Comparison of ENCODE assay signal across 18 mouse cellular contexts in genomic region chr2:102928211-102928610, GRCm38 (mm10).
"Had no signal": no experiment of that assay in that cellular context is flagged by ENCODE, and none has a peak within 500 bp of the region (broad histone marks: within the 10 kb centered on the region; RNA-seq: fewer than 3 reads in every experiment).

No protein-coding gene starts in this region.

- H3K27ac ChIP-seq: midbrain, embryonic 10.5 days; midbrain, embryonic 12.5 days; neural tube, embryonic 13.5 days; neural tube, embryonic 15.5 days had no signal

- H3K4me1 ChIP-seq: midbrain, embryonic 12.5 days; neural tube, embryonic 15.5 days had no signal

- H3K4me2 ChIP-seq: lung, embryonic 14.5 days; midbrain, embryonic 12.5 days; neural tube, embryonic 13.5 days; neural tube, embryonic 15.5 days had no signal

- H3K36me3 ChIP-seq: midbrain, embryonic 10.5 days; midbrain, embryonic 12.5 days; neural tube, embryonic 13.5 days; neural tube, embryonic 15.5 days had no signal

- H3K9me3 ChIP-seq: midbrain, embryonic 10.5 days; midbrain, embryonic 12.5 days; neural tube, embryonic 15.5 days had no signal

- H3K27me3 ChIP-seq: midbrain, embryonic 12.5 days; neural tube, embryonic 13.5 days; neural tube, embryonic 15.5 days had no signal

- DNase-seq: lung, embryonic 14.5 days; lung, postnatal 10 days; lung, postnatal 4 days; midbrain, embryonic 14.5 days; retina, postnatal 1 day; right cerebral cortex, adult 18-20 months; right cerebral cortex, postnatal 25 days; right cerebral cortex, postnatal 4 days; spleen, adult 18-20 months; thymus, adult 18-20 months; thymus, postnatal 14 days; thymus, postnatal 36 days had no signal

- H3K9ac ChIP-seq: lung, embryonic 14.5 days; midbrain, embryonic 12.5 days; neural tube, embryonic 13.5 days; neural tube, embryonic 15.5 days had no signal

- H3K4me3 ChIP-seq: midbrain, embryonic 10.5 days; midbrain, embryonic 12.5 days; myocyte; neural tube, embryonic 13.5 days; neural tube, embryonic 15.5 days had no signal

- ATAC-seq: midbrain, embryonic 16.5 days had no signal
